Mouse (Mus musculus) left cerebral cortex, postnatal 4 days (tissue): Measurements from ENCODE around the gene Dennd1a. TPM values are rescaled to one million over a fixed set of nuclear protein-coding genes. Genes with fewer than 3 reads are reported as not detected.
"Not testable (repeated sequence)": the region's sequence is repeated elsewhere in the genome, so short reads cannot be mapped to it uniquely, and the experiment has no call there.

ENCODE experiments used
- DNase-seq: peaks from one replicate; pipeline ENCODE4 v3.0.0-alpha.2; 2022
- intact Hi-C: fragments of 180-260 bp; cut with DNase I; formaldehyde crosslinking; loops from one replicate; pipeline ENCODE4 v1.15.1; 2025
- total RNA-seq, 2 experiments: library from RNA; stranded (reverse); gene quantifications; 2 replicates each; pipeline ENCODE4 v1.2.3; 2021

The Dennd1a gene
- total RNA-seq, 2 experiments from 2014 or later: 70.7 to 75.7 TPM

DNA sequence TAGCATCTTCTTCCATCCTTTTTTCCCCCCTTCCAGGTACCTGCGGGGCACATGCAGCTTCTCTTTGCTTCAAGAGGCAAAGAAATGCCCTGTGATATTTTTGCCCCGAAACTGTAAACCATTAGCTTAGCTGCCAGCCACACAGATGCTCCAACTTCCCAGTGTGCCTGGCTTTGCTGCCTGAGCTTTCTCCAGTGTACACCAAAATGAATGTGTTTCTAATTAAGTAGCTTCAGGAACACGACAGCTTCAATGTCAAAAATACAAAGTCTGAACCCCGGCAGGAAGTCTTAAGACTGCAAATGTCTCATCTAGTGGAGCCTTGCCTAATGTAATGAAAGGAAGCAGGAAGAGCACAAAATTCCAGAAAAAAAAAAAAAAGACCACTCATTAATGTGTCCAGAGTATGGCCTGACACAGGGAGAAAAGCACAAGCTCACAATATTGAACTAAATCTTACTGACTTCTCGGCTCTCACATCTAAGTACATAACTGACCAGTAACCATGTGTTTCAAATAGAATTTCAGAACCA is 301.4 kb downstream of the Dennd1a start:
- DNase-seq: no peak
- intact Hi-C loops: loop anchor here (10.0 kb wide), 1 partner anchor 369 kb away; no protein-coding TSS in a partner anchor

DNA sequence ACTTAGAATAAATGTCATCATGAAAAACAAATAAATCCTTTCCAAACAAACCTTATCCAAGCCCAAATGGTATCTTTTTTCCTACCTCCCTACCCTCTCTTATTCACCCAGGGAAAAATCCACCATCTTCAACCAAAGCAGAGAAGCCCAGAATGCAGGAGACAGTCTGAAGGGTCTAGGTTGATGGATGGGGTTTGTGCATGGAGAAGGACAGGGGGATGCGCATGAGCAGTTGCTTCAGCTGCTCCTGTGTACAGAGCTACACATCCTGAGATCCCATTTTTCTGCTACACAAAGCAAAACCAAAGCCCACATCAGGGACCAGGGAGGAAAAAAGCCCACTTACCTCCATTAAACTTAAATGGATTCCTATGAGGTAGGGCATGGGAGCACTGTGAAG is 304.5 kb downstream of the Dennd1a start:
- DNase-seq: no peak
- intact Hi-C loops: loop anchor here (10.0 kb wide), 1 partner anchor 372 kb away; no protein-coding TSS in a partner anchor

DNA sequence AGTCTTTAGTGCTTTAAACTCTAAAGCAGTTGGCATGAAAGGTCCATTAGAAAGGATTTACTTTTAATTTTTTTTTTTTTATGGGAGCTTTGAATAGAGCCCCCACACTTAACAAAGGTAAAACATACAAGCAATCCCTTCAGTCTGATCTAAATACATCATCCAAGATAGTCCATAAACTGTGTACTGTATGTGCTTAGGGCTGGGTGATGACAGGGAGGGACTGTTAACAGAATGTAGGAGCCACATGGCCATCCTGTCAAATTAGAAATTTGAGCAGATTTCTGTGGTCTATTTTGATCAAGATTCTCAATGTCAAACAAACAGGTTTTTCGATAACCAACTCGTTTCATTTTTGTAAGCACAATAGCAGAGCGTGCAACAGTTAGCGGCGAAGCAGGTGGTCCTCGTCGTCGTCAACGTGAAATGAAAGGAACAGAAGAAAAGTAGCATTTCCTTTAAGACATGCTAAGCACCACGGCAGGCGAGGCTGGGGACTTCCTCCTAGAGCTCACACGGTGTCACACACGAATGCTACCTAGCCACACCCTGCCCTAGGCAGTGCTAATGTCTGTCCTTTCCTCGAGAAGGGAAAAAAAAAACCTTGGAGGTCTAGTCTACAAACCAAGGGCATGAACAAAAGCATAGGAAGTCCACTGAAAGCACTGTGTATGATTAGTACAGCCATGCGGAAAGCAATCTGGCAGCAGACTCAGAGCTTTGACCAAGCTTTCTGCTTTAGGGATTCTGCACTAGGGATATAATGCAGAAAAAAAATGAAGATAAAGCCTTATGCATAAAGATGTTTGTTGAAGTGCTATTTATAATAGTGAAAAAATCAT is 305.4 kb downstream of the Dennd1a start:
- peak; percentile 8 for DNase-seq
- intact Hi-C loops: loop anchor here (10.0 kb wide), 1 partner anchor 373 kb away; no protein-coding TSS in a partner anchor

DNA sequence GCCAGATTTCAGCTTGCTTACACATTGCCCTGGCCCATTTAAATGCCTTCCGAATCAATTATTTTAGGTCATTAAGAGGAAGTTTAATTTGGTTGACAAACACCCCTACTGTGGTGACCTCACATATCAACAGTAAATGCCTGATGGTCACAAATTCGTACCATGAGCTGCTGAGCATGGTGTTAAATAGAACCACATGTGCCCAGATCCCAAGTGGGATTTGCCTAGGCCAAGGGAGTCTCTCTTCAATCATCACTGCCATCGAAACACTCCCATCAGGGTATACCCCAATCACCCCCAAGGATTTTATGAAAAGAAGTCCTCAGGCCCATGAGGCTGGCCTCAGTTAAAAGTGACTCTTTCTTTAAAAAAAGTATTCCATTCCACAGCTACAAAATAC is 313.0 kb downstream of the Dennd1a start:
- DNase-seq: no peak
- intact Hi-C loops: no loop called here

DNA sequence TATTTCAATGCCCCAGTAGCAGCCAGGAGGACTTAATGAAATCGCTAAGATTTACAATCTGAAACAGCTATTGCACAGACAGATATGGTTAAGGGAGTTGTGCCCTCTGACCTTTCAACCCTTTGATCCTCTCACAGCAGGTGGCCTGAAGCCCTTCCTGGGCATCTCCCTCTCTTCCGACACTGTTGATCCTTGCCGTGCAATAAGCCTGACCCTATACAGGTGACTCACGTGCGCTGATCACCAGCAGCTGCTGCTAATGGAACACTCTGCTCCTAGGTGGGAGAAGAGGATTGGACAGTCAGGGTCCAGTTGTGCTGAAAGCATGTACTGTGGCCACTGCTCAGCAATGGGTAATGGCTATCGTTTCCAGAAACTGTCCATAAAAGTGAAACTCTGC is 314.6 kb downstream of the Dennd1a start:
- intact Hi-C loops: no loop called here
- DNase-seq: no peak

DNA sequence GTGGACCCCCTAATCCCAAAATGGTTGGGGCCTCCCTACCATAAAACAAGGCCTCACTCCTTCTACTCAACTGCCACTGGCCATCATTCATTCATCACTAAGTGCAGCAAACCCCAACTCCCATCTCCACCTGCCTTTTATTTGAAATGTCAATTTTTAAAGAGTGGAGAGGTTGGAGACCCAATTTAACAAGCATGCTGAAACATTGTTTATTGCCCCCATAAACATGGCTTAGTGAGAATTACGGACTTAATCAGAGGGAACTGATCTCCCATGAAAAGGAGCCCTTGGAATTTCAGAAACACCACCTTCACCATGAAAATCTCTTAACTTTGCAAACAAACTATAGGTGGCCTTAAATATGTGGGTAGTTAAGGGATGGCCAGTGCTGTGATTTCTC is 315.5 kb downstream of the Dennd1a start:
- intact Hi-C loops: no loop called here
- no peak for DNase-seq

DNA sequence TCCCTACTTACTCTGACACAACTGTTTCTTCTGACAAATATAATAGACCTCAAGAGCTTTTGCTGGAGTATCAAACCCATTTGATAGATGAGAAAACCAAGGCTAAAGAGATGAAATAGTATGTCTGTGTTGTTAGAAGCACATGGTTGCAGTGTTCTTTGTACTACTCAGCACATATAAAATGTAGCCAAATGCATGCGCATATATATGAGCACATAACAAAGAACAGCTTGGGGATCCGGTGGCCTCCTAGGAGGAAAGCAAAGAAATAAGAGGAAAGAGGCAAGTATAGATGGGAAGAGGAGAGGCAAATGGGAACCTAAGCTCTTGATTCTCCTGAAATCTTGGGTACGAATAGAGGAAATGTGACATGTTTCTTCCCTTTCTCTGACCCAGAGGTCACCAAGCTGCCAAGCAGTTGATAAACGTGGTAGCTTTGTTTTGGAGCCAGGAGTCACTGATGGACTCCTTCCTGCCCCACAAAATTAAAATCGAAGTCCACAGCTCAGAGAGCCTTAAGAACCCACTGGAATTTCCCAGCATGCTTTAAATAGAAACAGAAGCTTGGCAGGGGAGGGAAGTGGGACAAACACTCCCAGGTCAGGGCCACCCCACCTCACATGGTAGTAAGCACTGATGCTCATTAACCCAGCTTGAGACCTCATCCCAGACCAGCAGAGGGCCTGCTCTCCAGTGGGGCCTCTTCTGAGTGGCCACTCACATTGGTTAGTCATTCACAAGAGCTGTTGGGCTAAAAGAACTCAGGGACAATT is 317.3 kb downstream of the Dennd1a start:
- DNase-seq: no peak
- intact Hi-C loops: no loop called here

DNA sequence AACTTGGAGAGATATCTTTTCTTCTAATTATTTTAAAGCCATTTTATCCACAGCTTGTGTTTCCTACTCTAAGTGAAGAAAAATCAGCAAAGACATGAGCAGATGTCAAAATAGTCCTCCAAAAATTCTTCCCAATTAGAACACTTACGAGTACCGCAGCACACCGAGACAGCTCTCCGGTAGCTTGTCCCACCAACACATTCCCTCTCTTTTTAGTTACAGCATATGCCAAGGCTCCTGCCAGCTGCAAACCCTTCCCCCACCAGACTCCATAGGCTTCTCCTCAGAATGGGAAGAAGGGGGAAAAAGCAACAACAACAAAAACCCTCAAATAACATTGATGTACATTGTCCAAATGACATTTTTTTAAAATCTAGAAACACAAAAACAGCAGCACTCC is 322.7 kb downstream of the Dennd1a start:
- no peak for DNase-seq

DNA sequence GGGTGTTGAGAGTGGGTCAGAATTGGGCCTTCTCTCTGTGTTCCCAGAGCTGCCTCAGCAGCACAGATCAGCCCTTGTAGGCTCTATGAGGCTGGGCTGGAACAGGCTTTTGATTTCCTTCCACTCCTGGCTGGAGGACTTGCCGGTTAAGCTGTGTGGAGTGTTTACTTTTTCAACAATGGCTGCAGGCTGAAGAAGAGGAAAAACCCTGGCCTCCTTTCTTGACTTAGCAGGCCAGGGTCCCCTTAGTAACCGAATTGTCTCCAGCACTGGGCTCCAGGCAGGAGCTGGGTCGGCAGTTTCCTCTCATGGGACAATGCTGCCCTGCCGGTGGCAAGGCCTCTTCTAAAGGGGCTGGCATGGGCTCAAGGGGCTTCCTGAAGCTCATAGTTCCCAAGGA is 323.8 kb downstream of the Dennd1a start:
- DNase-seq: peak; percentile 31
- intact Hi-C loops: no loop called here

More for the DNA sequence above, 322.7 kb downstream of the Dennd1a start:
- intact Hi-C loops: no loop called here

DNA sequence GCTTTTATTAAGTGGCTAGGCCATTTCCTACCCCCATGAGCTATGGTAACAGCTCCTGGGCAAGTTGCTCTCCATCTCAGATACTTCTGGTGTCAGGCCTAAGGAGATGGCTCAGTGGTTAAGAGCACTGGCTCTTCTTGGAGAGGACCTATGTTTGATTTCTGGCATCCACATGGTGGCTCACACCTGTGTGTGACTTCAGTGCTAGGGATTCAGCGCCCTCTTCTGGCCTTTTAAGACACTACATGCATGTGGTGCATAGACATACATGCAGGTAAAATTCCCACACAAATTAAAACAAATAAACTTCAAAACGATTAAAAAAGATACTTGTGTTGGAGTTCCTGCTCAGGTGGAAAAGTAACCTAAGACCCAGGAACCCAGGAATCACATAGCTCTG is 338.8 kb downstream of the Dennd1a start:
- intact Hi-C loops: no loop called here
- DNase-seq: no peak

DNA sequence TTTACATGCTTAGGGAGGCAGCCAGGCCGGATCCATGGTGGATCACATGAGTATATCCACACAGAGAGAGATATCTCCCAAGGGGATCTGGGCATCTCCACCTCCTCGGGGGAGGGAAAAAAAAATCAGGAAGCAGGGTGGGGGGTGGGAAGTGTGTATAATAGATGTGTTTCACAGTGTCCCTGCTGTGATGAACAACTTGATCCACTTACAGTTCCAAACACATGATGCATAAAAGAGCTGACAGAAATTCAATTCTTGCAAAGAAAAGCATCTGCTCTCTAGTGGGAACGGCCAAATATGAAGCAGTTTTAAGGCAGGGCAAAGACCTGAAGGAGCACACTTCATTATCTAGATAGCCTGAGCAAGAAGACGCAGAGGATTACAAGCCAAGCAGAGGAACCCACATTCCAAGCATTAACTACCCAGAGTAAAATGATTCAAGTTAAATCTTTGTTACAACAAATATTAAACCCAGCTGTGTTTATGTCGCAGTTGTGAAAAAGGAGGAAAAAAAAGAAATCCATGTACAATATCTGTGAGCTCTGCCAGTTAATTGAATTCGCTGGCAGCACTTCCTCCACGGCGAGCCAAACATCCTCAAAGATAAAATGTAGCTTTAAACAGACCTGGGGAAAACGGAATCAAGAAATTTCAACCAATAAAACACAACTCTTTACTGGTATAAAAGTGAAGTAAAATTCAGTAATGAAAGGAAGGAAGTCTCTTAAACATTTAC is 341.4 kb downstream of the Dennd1a start:
- no peak for DNase-seq
- intact Hi-C loops: no loop called here

DNA sequence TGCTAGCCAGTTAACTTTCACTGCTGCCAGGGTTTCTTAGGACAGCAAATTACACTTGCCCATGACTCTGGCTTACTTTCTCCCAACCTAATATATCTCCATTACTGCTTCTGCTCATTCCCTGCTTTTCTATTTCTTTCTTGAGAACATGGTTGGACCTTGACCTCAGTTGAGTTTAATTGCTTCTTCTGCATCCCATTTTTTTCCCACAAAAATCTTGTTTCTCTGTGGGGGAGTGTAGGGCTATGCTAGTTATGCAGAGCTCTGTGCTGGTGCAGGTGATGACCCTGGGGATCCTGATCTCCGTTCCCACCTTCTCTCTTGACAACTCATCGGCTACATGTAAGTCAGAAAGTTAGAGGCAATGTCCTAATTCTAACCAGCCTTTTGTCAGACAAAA is 344.3 kb downstream of the Dennd1a start:
- intact Hi-C loops: no loop called here
- no peak for DNase-seq

DNA sequence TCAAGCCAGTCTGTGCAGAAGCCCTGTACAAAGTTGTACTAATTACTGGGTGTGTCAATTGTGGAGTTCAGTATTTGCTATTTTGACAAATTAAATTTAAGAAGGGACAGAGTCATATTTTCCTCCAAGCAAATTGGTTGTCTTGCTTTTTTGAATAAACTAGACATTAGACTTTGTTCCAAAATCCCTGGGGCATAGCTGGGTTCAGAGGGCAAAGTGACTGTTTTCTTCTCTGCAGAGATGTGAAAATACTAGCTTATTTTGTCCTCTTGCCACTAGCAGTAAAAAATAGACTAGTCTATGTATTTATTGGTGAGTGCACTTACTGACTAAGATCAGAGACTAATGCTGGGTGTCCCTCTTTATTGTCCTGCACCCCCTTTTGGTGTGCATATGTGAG is 345.4 kb downstream of the Dennd1a start:
- intact Hi-C loops: no loop called here
- no peak for DNase-seq

DNA sequence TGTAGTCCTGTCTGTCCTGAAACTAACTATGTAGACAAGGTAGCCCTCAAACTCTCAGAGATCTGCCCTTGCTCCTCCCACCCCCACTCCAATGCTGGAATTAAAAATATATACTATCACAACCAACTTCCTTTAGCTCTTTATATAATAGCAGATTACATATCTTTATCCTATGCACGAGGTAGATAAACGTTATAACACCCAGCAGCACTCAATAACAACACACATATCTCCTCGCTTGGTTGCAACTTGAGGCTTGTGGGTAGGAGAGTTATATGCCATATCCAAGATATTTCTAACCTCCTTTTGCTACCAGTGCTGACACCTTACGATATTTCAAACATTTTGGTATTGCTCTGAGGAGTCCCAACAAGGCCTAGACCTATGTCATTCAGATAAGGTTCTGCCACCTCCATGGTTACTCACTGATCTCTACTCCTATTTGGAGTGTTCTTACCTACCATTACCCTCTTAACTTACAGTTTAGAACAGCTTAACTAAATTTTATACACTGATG is 346.3 kb downstream of the Dennd1a start:
- no peak for DNase-seq
- intact Hi-C loops: no loop called here

DNA sequence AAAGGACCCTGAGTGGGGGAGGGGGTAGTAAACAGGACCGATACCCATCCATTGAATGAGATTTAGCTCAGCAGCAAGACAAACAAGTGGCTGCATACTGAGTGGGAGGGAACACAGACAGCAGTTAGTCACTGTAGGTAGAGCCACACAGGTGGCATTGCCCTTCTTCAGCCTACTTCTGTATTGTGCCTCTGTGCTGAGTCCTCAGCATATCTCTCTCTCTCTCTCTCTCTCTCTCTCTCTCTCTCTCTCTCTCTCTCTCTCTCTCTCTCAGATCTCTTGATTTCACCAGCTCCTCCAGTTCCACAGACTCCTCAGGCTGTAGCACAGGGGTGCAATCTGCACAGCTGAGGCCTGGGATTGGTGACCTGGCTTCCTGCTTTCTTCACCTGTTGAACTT is 347.2 kb downstream of the Dennd1a start:
- intact Hi-C loops: no loop called here
- no peak for DNase-seq

DNA sequence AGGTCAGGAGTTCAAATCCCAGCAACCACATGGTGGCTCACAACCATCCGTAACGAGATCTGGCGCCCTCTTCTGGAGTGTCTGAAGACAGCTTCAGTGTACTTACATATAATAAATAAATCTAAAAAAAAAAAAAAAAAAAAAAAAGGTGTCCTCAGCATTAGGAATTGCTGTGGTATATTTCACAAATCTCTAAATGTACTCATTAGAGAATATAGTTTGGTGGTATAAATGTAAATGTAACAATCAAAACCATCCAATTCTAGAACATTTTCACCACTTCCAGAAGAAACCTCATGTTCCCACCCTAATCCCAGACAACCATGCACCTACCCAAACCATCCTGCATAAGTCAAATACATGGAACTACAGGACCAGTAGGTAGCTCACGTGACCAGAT is 350.3 kb downstream of the Dennd1a start:
- intact Hi-C loops: not testable (repeated sequence)

DNA sequence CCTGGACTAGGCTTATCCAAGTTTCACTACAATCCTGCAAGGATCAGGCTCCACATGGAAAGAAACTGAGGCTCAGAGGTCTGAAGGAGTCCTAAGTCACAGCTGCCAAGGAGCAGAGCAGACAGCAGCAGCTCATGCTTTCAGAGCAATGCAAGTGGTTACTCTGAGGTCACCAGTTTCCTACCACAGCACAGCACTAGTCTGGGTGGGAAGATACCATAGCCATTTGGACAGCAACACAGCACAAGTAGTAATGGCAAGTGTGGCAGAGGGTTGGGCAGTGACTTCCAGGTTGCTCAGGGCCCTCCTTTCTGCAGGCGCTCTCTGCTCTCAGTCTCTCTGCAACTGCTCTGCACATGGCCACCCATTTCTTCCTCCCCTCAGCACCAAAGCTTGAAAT is 354.9 kb downstream of the Dennd1a start:
- DNase-seq: no peak
- intact Hi-C loops: no loop called here

More for the DNA sequence above, 350.3 kb downstream of the Dennd1a start:
- DNase-seq: not testable (repeated sequence)

DNA sequence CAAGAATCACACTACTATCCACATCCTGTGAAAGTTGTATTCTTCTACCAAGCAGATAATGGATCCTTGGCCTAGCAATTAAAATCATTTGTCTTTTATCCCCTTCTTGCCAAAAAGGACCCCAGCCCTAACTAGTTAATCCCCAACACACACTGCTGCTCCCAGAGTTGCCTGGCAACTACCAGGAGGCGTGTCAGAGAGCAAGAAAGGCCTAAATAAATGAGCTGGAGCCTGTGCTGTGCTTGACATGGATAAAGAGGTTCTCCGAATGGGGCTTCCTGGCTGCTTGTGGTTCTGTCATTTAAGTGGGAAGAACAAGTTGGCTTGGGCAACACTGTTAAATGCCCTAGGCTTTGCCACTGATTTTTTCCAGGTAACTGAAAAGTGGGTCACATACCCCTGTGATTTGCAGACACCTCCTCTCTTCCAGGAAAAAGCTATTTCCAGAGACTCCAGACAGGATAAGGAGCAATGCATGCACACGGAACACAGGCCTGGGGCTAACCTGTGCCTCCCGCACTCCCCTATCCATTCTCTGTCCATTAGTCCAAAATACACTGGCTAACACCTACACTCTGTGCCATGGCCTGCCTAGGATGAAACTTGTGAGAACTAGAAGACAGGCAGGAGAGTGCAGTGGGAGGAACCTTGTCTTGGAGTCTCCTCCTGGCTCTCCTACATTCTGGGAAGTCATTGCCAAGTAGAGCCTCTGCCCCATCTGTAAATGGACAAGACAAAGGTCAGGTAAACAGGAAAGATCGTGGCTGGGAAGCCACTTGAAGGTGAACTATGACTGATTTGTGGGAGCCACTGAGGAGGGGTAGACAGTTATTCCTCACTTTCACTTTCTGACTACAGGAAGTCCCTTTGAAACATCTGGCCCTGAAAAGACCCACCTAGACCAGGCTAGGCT is 355.9 kb downstream of the Dennd1a start:
- DNase-seq: peak; percentile 20
- intact Hi-C loops: no loop called here

DNA sequence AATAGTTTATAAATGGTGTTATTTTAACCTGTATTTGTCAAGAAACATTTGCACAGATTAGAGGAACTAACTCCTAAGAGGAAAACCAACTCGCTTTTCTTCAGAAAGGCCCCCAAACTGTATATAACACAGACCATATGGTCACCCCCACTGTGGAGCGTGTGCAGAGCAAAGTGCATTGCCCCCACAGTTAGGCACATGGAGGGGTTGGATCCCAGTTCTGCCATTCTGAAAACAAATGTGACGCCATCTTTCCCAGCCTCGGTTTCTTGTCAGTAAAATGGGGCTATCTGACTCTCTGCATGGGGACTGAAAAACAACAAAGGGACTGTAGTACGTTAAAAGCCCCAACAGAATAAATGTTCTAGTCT is 361.1 kb downstream of the Dennd1a start:
- DNase-seq: no peak
- intact Hi-C loops: loop anchor here (5.0 to 10.0 kb wide), 2 partner anchors 111 to 426 kb away; no protein-coding TSS in a partner anchor
